Mouse (Mus musculus) spleen, adult 2 months (tissue): Measurements from ENCODE around the gene Zfp622.

Experiments used
- CTCF ChIP-seq: fragments of 200-500 bp; IDR thresholded peaks from 2 replicates; pipeline ENCODE4 v1.5.1; 2011; ENCODE audit warnings: mild to moderate bottlenecking, inconsistent platforms; ENCODE audit not compliant: insufficient read depth, insufficient read length, insufficient replicate concordance; ENCODE audit errors: extremely low read depth
- POLR2A ChIP-seq: fragments of 200-500 bp; IDR thresholded peaks from 2 replicates; pipeline ENCODE4 v1.6.1; 2011; ENCODE audit warnings: low read depth, low read length, inconsistent platforms

GRCm38 (mm10) chr15:25959375-25959774 is 24.8 kb upstream of the Zfp622 start:
- TF ChIP-seq POLR2A = no peak
- no peak for TF ChIP-seq CTCF
